Mouse (Mus musculus) MEL (cell line): ENCODE results near the gene Fgd2. TPM values are rescaled to one million over a fixed set of nuclear protein-coding genes. Genes with fewer than 3 reads are reported as not detected.
"Not testable (repeated sequence)": the region's sequence is repeated elsewhere in the genome, so short reads cannot be mapped to it uniquely, and the experiment has no call there.

Source experiments
- DNase-seq: peaks from one replicate; pipeline ENCODE4 v3.0.0; 2011; ENCODE audit warnings: low read depth, low spot score
- H3K27ac ChIP-seq: 2 replicates; pipeline ENCODE4 v1.5.1; 2012; ENCODE audit warnings: low read depth, mild to moderate bottlenecking, control low read depth, low read length, moderate library complexity; ENCODE audit not compliant: control insufficient read depth
- H3K27me3 ChIP-seq, 2 experiments: fragments of 150-350 bp in 1 of 2; sonication (generic) in 1 of 2; 2 replicates each; pipeline ENCODE4 v1.6.1; 2012; ENCODE audit warnings: low read length in 2 of 2, mild to moderate bottlenecking in 2 of 2, improper control_type of control experiment in 1 of 2, moderate library complexity in 1 of 2; ENCODE audit not compliant: insufficient read depth in 2 of 2, control insufficient read depth in 1 of 2
- H3K36me3 ChIP-seq, 2 experiments: 2 replicates each; pipeline ENCODE4 v1.6.1; 2012 to 2014; ENCODE audit warnings: low read length in 2 of 2, improper control_type of control experiment in 1 of 2, inconsistent platforms in 1 of 2, mild to moderate bottlenecking in 1 of 2; ENCODE audit not compliant: insufficient read depth in 2 of 2, control insufficient read depth in 1 of 2
- H3K4me1 ChIP-seq, 2 experiments: fragments of 150-350 bp in 1 of 2; sonication (generic) in 1 of 2; 2 replicates each; pipeline ENCODE4 v1.6.1; 2012; ENCODE audit warnings: low read length in 2 of 2, improper control_type of control experiment in 1 of 2, mild to moderate bottlenecking in 1 of 2; ENCODE audit not compliant: insufficient read depth in 2 of 2, control insufficient read depth in 1 of 2
- H3K4me3 ChIP-seq, 2 experiments: fragments of 150-350 bp in 1 of 2; sonication (generic) in 1 of 2; 2 replicates each; pipeline ENCODE4 v1.5.1; 2012; ENCODE audit warnings: low read depth in 2 of 2, low read length in 2 of 2, mild to moderate bottlenecking in 2 of 2, moderate library complexity in 2 of 2, control low read depth in 1 of 2, improper control_type of control experiment in 1 of 2; ENCODE audit not compliant: control insufficient read depth in 1 of 2, insufficient read depth in 1 of 2
- H3K79me2 ChIP-seq: 2 replicates; pipeline ENCODE4 v1.6.1; 2012; ENCODE audit warnings: mild to moderate bottlenecking, low read length, moderate library complexity; ENCODE audit not compliant: control insufficient read depth, poor library complexity, insufficient read depth
- H3K9ac ChIP-seq: 2 replicates; pipeline ENCODE4 v1.6.1; 2012; ENCODE audit warnings: low read depth, mild to moderate bottlenecking, control low read depth, low read length, moderate library complexity; ENCODE audit not compliant: control insufficient read depth, poor library complexity, severe bottlenecking
- H3K9me3 ChIP-seq: fragments of 150-350 bp; sonication (generic); replicated peaks from 2 replicates; pipeline ENCODE4 v1.6.1; 2012; ENCODE audit warnings: mild to moderate bottlenecking, low read length, improper control_type of control experiment, moderate library complexity; ENCODE audit not compliant: insufficient read depth
- CHD2 ChIP-seq: IDR thresholded peaks from 2 replicates; pipeline ENCODE4 v1.6.1; 2011; ENCODE audit warnings: low read length, improper control_type of control experiment
- E2F4 ChIP-seq: IDR thresholded peaks from 2 replicates; pipeline ENCODE4 v1.6.1; 2011; ENCODE audit warnings: low read depth, low read length, improper control_type of control experiment, borderline replicate concordance
- ELF1 ChIP-seq: IDR thresholded peaks from 2 replicates; pipeline ENCODE4 v1.6.1; 2014; ENCODE audit warnings: low read depth, mild to moderate bottlenecking, inconsistent platforms, low read length, improper control_type of control experiment, moderate library complexity
- EP300 ChIP-seq, 2 experiments: IDR thresholded peaks; 2 replicates each; pipeline ENCODE4 v1.6.1; 2011; ENCODE audit warnings: improper control_type of control experiment in 2 of 2, low read length in 2 of 2, low read depth in 1 of 2, mild to moderate bottlenecking in 1 of 2
- GATA1 ChIP-seq: IDR thresholded peaks from 2 replicates; pipeline ENCODE4 v1.6.1; 2011; ENCODE audit warnings: low read depth, low read length, improper control_type of control experiment
- JUND ChIP-seq: IDR thresholded peaks from 2 replicates; pipeline ENCODE4 v1.6.1; 2011; ENCODE audit warnings: low read depth, mild to moderate bottlenecking, improper control_type of control experiment, low read length
- MAFK ChIP-seq: IDR thresholded peaks from 2 replicates; pipeline ENCODE4 v1.6.1; 2011; ENCODE audit warnings: low read depth, mild to moderate bottlenecking, low read length, improper control_type of control experiment, borderline replicate concordance
- MAX ChIP-seq: IDR thresholded peaks from 2 replicates; pipeline ENCODE4 v1.6.1; 2011; ENCODE audit warnings: low read length, improper control_type of control experiment
- MEF2A ChIP-seq: IDR thresholded peaks from 2 replicates; pipeline ENCODE4 v1.6.1; 2014; ENCODE audit warnings: low read depth, mild to moderate bottlenecking, inconsistent platforms, low read length, improper control_type of control experiment; ENCODE audit not compliant: poor library complexity, insufficient replicate concordance, severe bottlenecking; ENCODE audit errors: extremely low read depth
- MXI1 ChIP-seq: IDR thresholded peaks from 2 replicates; pipeline ENCODE4 v1.6.1; 2011; ENCODE audit warnings: mild to moderate bottlenecking, low read depth, low read length, improper control_type of control experiment
- MYC ChIP-seq: IDR thresholded peaks from 2 replicates; pipeline ENCODE4 v1.6.1; 2011; ENCODE audit warnings: low read depth, mild to moderate bottlenecking, low read length, improper control_type of control experiment, moderate library complexity
- NELFE ChIP-seq: IDR thresholded peaks from 2 replicates; pipeline ENCODE4 v1.6.1; 2011; ENCODE audit warnings: low read depth, low read length, improper control_type of control experiment
- POLR2A ChIP-seq, 2 experiments: IDR thresholded peaks; 2 replicates each; pipeline ENCODE4 v1.6.1; 2011 to 2012; ENCODE audit warnings: low read length in 2 of 2, mild to moderate bottlenecking in 2 of 2, control low read depth in 1 of 2, improper control_type of control experiment in 1 of 2, low read depth in 1 of 2, moderate library complexity in 1 of 2; ENCODE audit not compliant: control insufficient read depth in 1 of 2, insufficient read depth in 1 of 2, poor library complexity in 1 of 2
- SIN3A ChIP-seq: IDR thresholded peaks from 2 replicates; pipeline ENCODE4 v1.6.1; 2012; ENCODE audit warnings: low read length, improper control_type of control experiment, inconsistent platforms
- SMC3 ChIP-seq: IDR thresholded peaks from 2 replicates; pipeline ENCODE4 v1.6.1; 2011; ENCODE audit warnings: low read depth, low read length, improper control_type of control experiment
- USF1 ChIP-seq: IDR thresholded peaks from 2 replicates; pipeline ENCODE4 v1.6.1; 2014; ENCODE audit warnings: low read depth, mild to moderate bottlenecking, inconsistent platforms, low read length, improper control_type of control experiment, moderate library complexity
- USF2 ChIP-seq, 2 experiments: IDR thresholded peaks; 2 replicates each; pipeline ENCODE4 v1.6.1; 2011 to 2012; ENCODE audit warnings: improper control_type of control experiment in 2 of 2, low read length in 2 of 2, borderline replicate concordance in 1 of 2, inconsistent platforms in 1 of 2, low read depth in 1 of 2, mild to moderate bottlenecking in 1 of 2; ENCODE audit not compliant: insufficient read depth in 1 of 2
- ZC3H11A ChIP-seq: IDR thresholded peaks from 2 replicates; pipeline ENCODE4 v1.6.1; 2012; ENCODE audit warnings: low read depth, mild to moderate bottlenecking, inconsistent platforms, low read length, improper control_type of control experiment
- ZMIZ1 ChIP-seq: IDR thresholded peaks from 2 replicates; pipeline ENCODE4 v1.6.1; 2012; ENCODE audit warnings: low read depth, mild to moderate bottlenecking, inconsistent platforms, low read length, improper control_type of control experiment, moderate library complexity
- polyA plus RNA-seq, 2 experiments: library from polyadenylated mRNA; stranded (reverse) in 1 of 2; unstranded in 1 of 2; fragments of >175 nt in 1 of 2; fragments of >200 nt in 1 of 2; gene quantifications; 2 replicates each; pipeline versions ENCODE4 v1.2.1 to v1.2.4; 2012; ENCODE audit warnings: low replicate concordance in 2 of 2, low read depth in 1 of 2; ENCODE audit not compliant: insufficient read length in 2 of 2, insufficient read depth in 1 of 2, missing spikeins in 1 of 2
- total RNA-seq: library from RNA; depleted of rRNA; stranded (reverse); fragments of 300-350 nt; gene quantifications from 2 replicates; pipeline ENCODE4 v1.2.3, GENCODE M21; 2012

Gene Fgd2
- total and polyA plus RNA-seq, 3 experiments, result 0.23 to 0.39 TPM; not detected in 1

DNA sequence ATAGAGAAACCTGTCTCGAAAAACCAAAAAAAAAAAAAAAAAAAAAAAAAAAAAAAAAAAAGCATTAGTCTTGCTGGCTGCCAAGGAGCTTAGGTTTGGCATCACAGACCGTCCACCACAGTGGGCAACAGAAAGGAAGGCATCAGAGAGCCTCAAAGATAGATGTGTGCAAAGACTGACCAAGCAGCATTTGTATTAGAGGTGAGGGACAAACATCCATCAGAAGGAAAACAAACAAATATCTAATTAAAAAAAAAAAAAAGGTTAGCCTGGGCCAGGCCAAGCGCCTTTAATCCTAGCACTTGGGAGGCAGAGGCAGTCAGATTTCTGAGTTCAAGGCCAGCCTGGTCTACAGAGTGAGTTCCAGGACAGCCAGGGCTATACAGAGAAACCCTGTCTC is 43.3 kb upstream of the Fgd2 start, which contains the start of gene Pi16:
Gene Pi16 (plus strand): TSS at position 301 of the 400 bp plus-strand sequence.
- not testable (repeated sequence) for H3K4me3 ChIP-seq, H3K79me2 ChIP-seq, DNase-seq, H3K9me3 ChIP-seq, H3K27me3 ChIP-seq, H3K27ac ChIP-seq
- Histone ChIP-seq H3K36me3 (peaks cover 0 to 16% of the 10 kb centered on the region in 2 experiments; a peak in 2 of 4 replicates), H3K9ac (peak within 1 kb of the TSS; percentile 4; the same call in 1 of the 2 replicates), H3K4me1 (peaks cover 7 to 22% of the 10 kb centered on the region in 2 experiments; a peak in 3 of 4 replicates)

DNA sequence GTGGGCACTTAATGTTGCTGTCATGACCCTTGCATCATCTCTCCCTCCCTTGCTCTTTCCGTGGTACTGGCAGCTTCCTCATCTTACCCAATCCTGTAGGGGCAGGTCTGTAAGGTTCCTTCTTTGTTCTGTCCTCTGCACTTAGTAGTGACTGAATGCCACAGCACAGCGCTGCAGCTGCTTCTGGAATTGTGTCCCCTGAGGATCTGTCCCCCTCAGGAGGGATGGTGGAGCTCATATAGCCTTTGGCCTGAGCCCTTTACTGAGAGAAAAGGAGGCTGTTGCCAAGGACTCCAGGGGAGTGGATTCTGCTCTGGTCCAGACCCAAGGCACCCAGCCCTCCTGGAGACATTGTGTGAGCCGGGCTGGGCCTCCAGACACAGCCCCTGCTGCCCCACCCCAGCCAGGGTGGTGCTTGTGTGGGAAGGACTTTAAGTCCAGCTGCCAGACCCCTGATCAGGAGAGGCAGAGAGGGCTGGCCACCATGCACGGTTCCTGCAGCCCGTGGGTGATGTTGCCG is 41.9 kb upstream of the Fgd2 start:
- peak overlapping the region; percentile 20; the same call in 1 of the 2 replicates for H3K9ac ChIP-seq
- no peaks in the 10 kb centered on the region for H3K27me3 ChIP-seq
- H3K9me3 ChIP-seq, result no peaks in the 10 kb centered on the region
- no peak overlapping the region; a peak in 1 of 4 replicates for H3K4me3 ChIP-seq
- no peaks in the 10 kb centered on the region for H3K79me2 ChIP-seq
- H3K36me3 ChIP-seq, result peaks cover 0 to 23% of the 10 kb centered on the region in 2 experiments; a peak in 2 of 4 replicates
- peak overlapping the region; percentile 5; the same call in 1 of the 2 replicates for H3K27ac ChIP-seq
- TF ChIP-seq ELF1 (peak; percentile 19; the same call in 1 of the 2 replicates), POLR2A (IDR thresholded peaks at IDR 0.05; ENCODE audit: control insufficient read depth in 1 of 2, insufficient read depth in 1 of 2, low read depth in 1 of 2, low read length in 2 of 2, poor library complexity in 1 of 2) (no peak)
- peaks cover 7 to 32% of the 10 kb centered on the region in 2 experiments; a peak in 3 of 4 replicates for H3K4me1 ChIP-seq
- peak; percentile 67 for DNase-seq

GRCm38 (mm10) chr17:29319476-29319875 is 41.2 kb upstream of the Fgd2 start:
- H3K4me3 ChIP-seq, result no peak overlapping the region; a peak in 1 of 4 replicates
- peak overlapping the region; percentile 25 for H3K27ac ChIP-seq
- peaks cover 0 to 27% of the 10 kb centered on the region in 2 experiments; a peak in 2 of 4 replicates for H3K36me3 ChIP-seq
- no peak for DNase-seq
- no peaks in the 10 kb centered on the region for H3K9me3 ChIP-seq
- peak overlapping the region; percentile 15 for H3K9ac ChIP-seq
- TF ChIP-seq SMC3 (no peak), USF2 (IDR thresholded peaks at IDR 0.05; ENCODE audit: borderline replicate concordance in 1 of 2, insufficient read depth in 1 of 2, low read depth in 1 of 2, low read length in 2 of 2) (no peak), NELFE (no peak), CHD2 (no peak), ZC3H11A (no peak), MAFK (no peak), SIN3A (no peak), MAX (no peak), MEF2A (no peak), EP300 (IDR thresholded peaks at IDR 0.05; ENCODE audit: low read depth in 1 of 2, low read length in 2 of 2) (no peak), POLR2A (IDR thresholded peaks at IDR 0.05; ENCODE audit: control insufficient read depth in 1 of 2, insufficient read depth in 1 of 2, low read depth in 1 of 2, low read length in 2 of 2, poor library complexity in 1 of 2) (no peak), MXI1 (no peak), ZMIZ1 (no peak), E2F4 (no peak), GATA1 (no peak), MYC (no peak), USF1 (no peak), JUND (no peak)
- H3K4me1 ChIP-seq, result peaks cover 9 to 36% of the 10 kb centered on the region in 2 experiments; a peak in 3 of 4 replicates
- no peaks in the 10 kb centered on the region for H3K79me2 ChIP-seq
- H3K27me3 ChIP-seq, result no peaks in the 10 kb centered on the region
